Mouse (Mus musculus): ENCODE results near the gene Nsun6.

Nsun6 gene

DNA sequence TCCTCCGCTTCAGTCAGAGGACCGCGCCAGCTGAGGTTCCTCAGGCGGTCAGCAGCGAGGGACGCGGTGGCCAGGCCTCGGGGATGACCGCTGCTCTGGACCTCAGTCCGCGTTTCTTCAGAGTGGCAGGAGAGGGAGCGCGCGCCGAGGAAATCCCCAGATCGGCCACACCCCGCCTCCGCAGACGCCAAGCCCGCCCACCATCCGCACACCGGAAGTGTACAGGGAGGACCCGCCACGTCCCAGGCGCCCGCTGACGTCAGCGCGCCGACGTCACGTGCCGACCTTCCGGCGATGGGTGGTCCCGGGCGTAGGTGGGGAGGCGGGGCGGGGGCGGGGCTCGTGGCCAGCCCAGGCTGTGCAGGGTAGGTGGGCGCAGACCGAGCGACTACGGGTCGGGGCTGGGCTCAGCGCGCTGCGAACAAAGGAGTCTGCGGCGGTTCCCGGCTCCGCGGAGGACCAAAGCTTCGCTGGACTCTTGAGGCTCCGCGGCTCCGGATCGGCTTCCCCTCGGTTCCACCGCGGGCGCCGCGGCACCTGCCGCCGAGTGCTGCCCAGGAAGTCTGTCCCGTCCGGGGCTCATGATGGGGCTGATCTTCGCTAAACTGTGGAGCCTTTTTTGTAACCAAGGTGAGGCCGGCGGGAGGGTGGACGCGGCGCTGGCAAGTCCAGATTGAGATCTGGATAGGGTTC lies at the start of gene Nsun6:
Gene Nsun6, minus strand, starts transcription at position 125 of the 693 bp plus-strand sequence.
- peak; percentile 99 for DNase-seq (ENCODE audit: inconsistent ontology term)

DNA sequence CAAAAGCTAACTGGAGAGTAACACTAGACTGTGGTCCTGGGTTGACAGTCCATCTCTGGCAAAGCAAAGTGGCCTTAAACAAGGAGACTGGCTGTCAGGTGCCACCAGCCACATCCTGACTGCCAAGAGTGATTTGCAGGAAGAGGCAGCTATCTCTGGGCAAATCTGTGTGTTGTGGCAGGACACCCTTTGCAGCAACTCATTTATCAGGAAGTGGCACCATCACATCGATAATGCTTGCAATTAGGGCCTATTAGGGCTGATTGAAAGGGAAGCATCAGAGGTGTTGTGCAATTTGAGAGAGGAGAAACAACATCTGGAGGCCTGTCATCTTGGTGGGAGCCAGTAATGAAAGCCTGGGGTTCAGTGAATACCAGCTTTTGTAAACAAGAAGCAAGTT lies 49.5 kb upstream of the Nsun6 start:
- DNase-seq (ENCODE audit: inconsistent ontology term): no peak

- DNase-seq (ENCODE audit: inconsistent ontology term): peak; percentile 77
Measured at GRCm38 (mm10) chr2:15096514-15097090, 41.7 kb upstream of the Nsun6 start.

- no peak for DNase-seq (ENCODE audit: inconsistent ontology term)
Measured at GRCm38 (mm10) chr2:15087308-15087707, 32.4 kb upstream of the Nsun6 start.

GRCm38 (mm10) chr2:15083702-15084101 lies 28.8 kb upstream of the Nsun6 start:
- DNase-seq (ENCODE audit: inconsistent ontology term): no peak

GRCm38 (mm10) chr2:15067091-15067490 lies 12.2 kb upstream of the Nsun6 start:
- DNase-seq (ENCODE audit: inconsistent ontology term): no peak

- no peak for DNase-seq (ENCODE audit: inconsistent ontology term)
Measured at GRCm38 (mm10) chr2:15065447-15065846, 10.6 kb upstream of the Nsun6 start.

GRCm38 (mm10) chr2:15064380-15065269 lies 9.8 kb upstream of the Nsun6 start:
- peak; percentile 47 for DNase-seq (ENCODE audit: inconsistent ontology term)

DNA sequence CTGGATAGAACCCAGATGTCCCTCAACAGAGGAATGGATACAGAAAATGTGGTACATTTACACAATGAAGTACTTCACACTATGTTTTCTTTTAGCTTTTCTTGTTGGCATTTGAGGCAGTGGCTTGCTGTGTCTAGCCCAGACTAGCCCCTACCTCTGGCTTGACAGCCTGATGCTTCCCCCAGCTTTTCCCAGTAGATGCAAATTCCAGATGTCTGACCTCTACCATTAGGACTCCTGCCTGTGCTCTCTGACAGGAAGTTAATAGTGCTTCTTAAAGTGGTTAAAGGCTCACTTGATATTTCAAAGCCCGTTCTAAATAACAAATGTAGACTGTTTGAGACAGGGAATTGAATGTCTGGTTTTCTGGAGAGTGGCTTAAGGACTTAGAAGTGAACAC lies 8.9 kb upstream of the Nsun6 start:
- no peak for DNase-seq (ENCODE audit: inconsistent ontology term)

DNA sequence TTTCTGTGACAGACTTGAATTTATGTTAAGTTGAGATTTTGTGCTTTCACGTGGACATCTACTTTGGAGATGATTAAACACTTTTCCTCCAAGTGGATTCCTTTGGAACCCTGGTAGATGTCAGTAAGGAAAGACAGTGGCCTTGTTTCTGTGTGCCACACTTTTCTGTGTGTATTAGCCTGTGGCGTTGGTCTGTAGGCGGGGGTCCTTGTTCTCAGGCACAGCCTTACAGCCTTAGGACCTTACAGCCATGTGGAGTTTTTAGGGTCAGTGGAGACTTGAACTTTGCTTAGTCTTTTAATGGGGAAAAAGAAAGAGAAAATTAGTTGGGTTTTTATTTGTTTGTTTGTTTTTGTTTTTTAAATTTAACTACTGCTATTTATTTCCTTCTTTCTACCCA lies 6.0 kb upstream of the Nsun6 start:
- no peak for DNase-seq (ENCODE audit: inconsistent ontology term)

GRCm38 (mm10) chr2:15058227-15058626 lies 3.4 kb upstream of the Nsun6 start:
- no peak for DNase-seq (ENCODE audit: inconsistent ontology term)

- no peak for DNase-seq (ENCODE audit: inconsistent ontology term)
Measured at GRCm38 (mm10) chr2:15055741-15056151, 877 bp upstream of the Nsun6 start.

GRCm38 (mm10) chr2:15054496-15054895 lies 373 bp downstream of the Nsun6 start:
- DNase-seq (ENCODE audit: inconsistent ontology term): no peak

- peak; percentile 90 for DNase-seq (ENCODE audit: inconsistent ontology term)
Measured at GRCm38 (mm10) chr2:15049117-15049873, 5.6 kb downstream of the Nsun6 start, which contains the start of gene Arl5b. Arl5b (plus strand) TSS chr2:15049395.

GRCm38 (mm10) chr2:15040326-15040725 lies 14.5 kb downstream of the Nsun6 start:
- no peak for DNase-seq (ENCODE audit: inconsistent ontology term)

GRCm38 (mm10) chr2:15038705-15039104 lies 16.2 kb downstream of the Nsun6 start:
- no peak for DNase-seq (ENCODE audit: inconsistent ontology term)

DNA sequence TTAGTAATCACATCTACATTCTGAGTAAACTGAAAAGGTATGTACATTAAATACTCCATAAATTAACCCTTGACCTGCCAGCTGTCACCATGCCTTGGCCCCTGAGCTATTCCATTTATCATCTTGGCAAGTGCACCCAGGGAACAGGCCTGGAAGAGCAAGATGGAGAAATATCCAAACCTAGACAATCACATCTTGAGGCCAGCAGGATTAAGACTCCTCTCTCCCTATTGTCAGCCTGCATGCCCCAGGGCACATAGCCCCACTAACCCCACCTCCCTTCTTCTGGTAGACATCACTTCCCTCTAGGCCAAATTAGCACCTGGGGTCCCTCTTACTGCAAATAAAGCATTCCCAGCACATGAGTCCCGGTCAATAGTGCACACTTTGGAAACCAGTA lies 27.1 kb downstream of the Nsun6 start:
- DNase-seq (ENCODE audit: inconsistent ontology term): no peak

DNA sequence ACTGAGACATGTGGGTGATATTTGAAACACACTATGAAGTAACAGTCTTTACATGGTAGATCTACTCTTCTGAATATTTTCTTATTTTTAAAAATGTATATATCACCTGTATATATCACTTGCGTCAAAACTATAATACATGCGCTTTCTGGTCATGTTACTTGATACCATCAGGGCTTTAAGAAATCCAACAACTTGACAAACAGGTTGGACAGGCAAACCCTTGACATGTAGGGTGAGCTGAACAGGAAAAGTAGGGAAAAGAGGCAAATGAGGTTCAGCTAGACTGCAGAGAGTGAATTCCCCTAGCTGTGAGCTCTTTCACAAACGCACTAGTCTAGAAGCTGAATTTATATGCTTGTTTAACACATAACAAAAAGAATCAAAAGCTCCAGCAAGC lies 28.1 kb downstream of the Nsun6 start:
- no peak for DNase-seq (ENCODE audit: inconsistent ontology term)

GRCm38 (mm10) chr2:15008072-15008471 lies 46.8 kb downstream of the Nsun6 start:
- DNase-seq (ENCODE audit: inconsistent ontology term): no peak

DNA sequence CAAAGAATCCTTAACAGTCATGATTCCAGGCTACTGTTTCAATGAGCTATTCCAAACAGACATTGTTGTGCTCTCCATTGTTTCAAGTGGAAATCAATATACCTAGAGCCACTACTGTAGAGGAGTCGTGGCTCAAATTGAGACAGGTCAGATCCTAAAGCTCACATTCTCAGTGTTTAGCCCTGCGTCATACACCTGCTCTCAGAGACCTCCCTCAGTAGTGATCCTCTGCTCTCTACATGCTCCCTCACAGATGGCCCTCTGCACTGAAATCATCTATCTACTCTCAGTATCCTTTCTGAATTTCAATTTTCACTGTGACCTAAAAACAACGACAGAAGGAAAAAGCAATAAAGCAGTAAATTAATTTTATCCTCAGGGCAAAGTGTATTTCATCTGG lies 47.3 kb downstream of the Nsun6 start:
- DNase-seq (ENCODE audit: inconsistent ontology term): no peak

GRCm38 (mm10) chr2:14997836-14998235 lies 57.0 kb downstream of the Nsun6 start:
- DNase-seq (ENCODE audit: inconsistent ontology term): no peak

GRCm38 (mm10) chr2:14996036-14996435 lies 58.8 kb downstream of the Nsun6 start:
- no peak for DNase-seq (ENCODE audit: inconsistent ontology term)

Measured in Muller cell, postnatal 12 days (primary cell).